Mouse (Mus musculus) cortical plate, adult 2 months (tissue): ENCODE measurements around the gene Dennd1c. TPM values are rescaled to one million over a fixed set of nuclear protein-coding genes. Genes with fewer than 3 reads are reported as not detected.

Experiments
- H3K27ac ChIP-seq: fragments of 200-500 bp; 2 replicates; pipeline ENCODE4 v1.5.1; 2012; ENCODE audit warnings: low read length, control low read depth, inconsistent platforms; ENCODE audit not compliant: insufficient read depth
- H3K4me1 ChIP-seq: fragments of 200-500 bp; 2 replicates; pipeline ENCODE4 v1.6.1; 2011; ENCODE audit warnings: low read length; ENCODE audit not compliant: control insufficient read depth, insufficient read depth
- H3K4me3 ChIP-seq: fragments of 200-500 bp; 2 replicates; pipeline ENCODE4 v1.5.1; 2011; ENCODE audit warnings: mild to moderate bottlenecking, low read length, control low read depth; ENCODE audit not compliant: insufficient read depth
- CTCF ChIP-seq: fragments of 200-500 bp; IDR thresholded peaks from 2 replicates; pipeline ENCODE4 v1.5.1; 2011; ENCODE audit warnings: mild to moderate bottlenecking, control low read depth, low read length; ENCODE audit not compliant: insufficient read depth; ENCODE audit errors: extremely low read depth
- POLR2A ChIP-seq: fragments of 200-500 bp; IDR thresholded peaks from 2 replicates; pipeline ENCODE4 v1.6.1; 2011; ENCODE audit warnings: mild to moderate bottlenecking, low read length, control low read depth; ENCODE audit not compliant: insufficient read depth; ENCODE audit errors: extremely low read depth
- polyA plus RNA-seq: library from polyadenylated mRNA; depleted of rRNA; stranded (reverse); fragments of >200 nt; gene quantifications from 2 replicates; pipeline ENCODE4 v1.2.3, GENCODE M21; 2012; rRNA removed

The Dennd1c gene
- 2.3 and 2.8 TPM in 2 replicates for polyA plus RNA-seq

GRCm38 (mm10) chr17:57078336-57078735, at the start of gene Dennd1c:
Dennd1c (minus strand) TSS chr17:57078514.
- TF ChIP-seq CTCF (no peak), POLR2A (no peak)
- Histone ChIP-seq H3K4me1 (peaks cover 2% of the 10 kb centered on the region; the same call in 1 of the 2 replicates), H3K27ac (no peak within 1 kb of the TSS), H3K4me3 (no peak within 1 kb of the TSS)

- Histone ChIP-seq H3K4me1 (no peaks in the 10 kb centered on the region), H3K4me3 (no peak overlapping the region), H3K27ac (no peak overlapping the region)
- TF ChIP-seq POLR2A, result no peak
- TF ChIP-seq CTCF, result no peak
Observed at GRCm38 (mm10) chr17:57125853-57126622, 47.7 kb upstream of the Dennd1c start.

- Histone ChIP-seq H3K4me1 (no peaks in the 10 kb centered on the region), H3K4me3 (no peak overlapping the region), H3K27ac (no peak overlapping the region)
- TF ChIP-seq CTCF (no peak), POLR2A (no peak)
Observed at GRCm38 (mm10) chr17:57124792-57125191, 46.5 kb upstream of the Dennd1c start.

- Histone ChIP-seq H3K27ac (no peak overlapping the region), H3K4me1 (no peaks in the 10 kb centered on the region), H3K4me3 (no peak overlapping the region)
- no peak for TF ChIP-seq CTCF
- TF ChIP-seq POLR2A, result no peak
Observed at GRCm38 (mm10) chr17:57123192-57124118, 45.1 kb upstream of the Dennd1c start.

- Histone ChIP-seq H3K4me3 (no peak overlapping the region), H3K27ac (no peak overlapping the region), H3K4me1 (no peaks in the 10 kb centered on the region)
- no peak for TF ChIP-seq CTCF
- no peak for TF ChIP-seq POLR2A
Observed at GRCm38 (mm10) chr17:57121856-57122255, 43.5 kb upstream of the Dennd1c start.

GRCm38 (mm10) chr17:57118524-57119349, 40.4 kb upstream of the Dennd1c start:
- TF ChIP-seq CTCF (no peak), POLR2A (no peak)
- Histone ChIP-seq H3K4me1 (no peaks in the 10 kb centered on the region), H3K4me3 (no peak overlapping the region), H3K27ac (no peak overlapping the region)

- Histone ChIP-seq H3K4me1 (no peaks in the 10 kb centered on the region), H3K4me3 (no peak overlapping the region), H3K27ac (no peak overlapping the region)
- TF ChIP-seq POLR2A, result no peak
- no peak for TF ChIP-seq CTCF
Observed at GRCm38 (mm10) chr17:57116801-57117200, 38.5 kb upstream of the Dennd1c start.

- Histone ChIP-seq H3K27ac (no peak overlapping the region), H3K4me1 (no peaks in the 10 kb centered on the region), H3K4me3 (no peak overlapping the region)
- TF ChIP-seq POLR2A (no peak), CTCF (no peak)
Observed at GRCm38 (mm10) chr17:57112768-57113474, 34.6 kb upstream of the Dennd1c start.
